In genomic region chr4:111645117-111645830, GRCm38 (mm10) we compare ENCODE assay signal across 10 mouse cellular contexts.
DNase-seq lines count a peak whose midpoint lies in the region; ATAC-seq and TF ChIP-seq lines count a peak whose summit lies in the region.
"Had no signal": no experiment of that assay in that cellular context is flagged by ENCODE, and none has a peak within 500 bp of the region (broad histone marks: within the 10 kb centered on the region; RNA-seq: fewer than 3 reads in every experiment).

No protein-coding gene starts in this region.

- 0 out of 2 replicates have a peak overlapping the region, but pooled peaks have one; percentile 30 for H3K9ac ChIP-seq in heart, embryonic 11.5 days (ENCODE audit: low read depth, low read length)
- H3K9ac ChIP-seq in forebrain, postnatal 0 days, result no peak overlapping the region
- H3K9ac ChIP-seq: neural tube, embryonic 12.5 days had no signal

- H3K4me1 ChIP-seq in heart, embryonic 11.5 days (ENCODE audit: control insufficient read depth, insufficient read depth, low read length), result no peaks in the 10 kb centered on the region
- no peaks in the 10 kb centered on the region for H3K4me1 ChIP-seq in forebrain, postnatal 0 days (ENCODE audit: insufficient read depth)
- H3K4me1 ChIP-seq: neural tube, embryonic 12.5 days had no signal

- DNase-seq in heart, postnatal 4 days, result no peak
- DNase-seq in layer of hippocampus, postnatal 36 days, result peak; percentile 13 to 23
- no peak for DNase-seq in layer of hippocampus, adult 11-12 months (ENCODE audit: low spot score)
- peak; percentile 7 for DNase-seq in ZHBTc4 (ENCODE audit: low read depth, low spot score)
- peak; percentile 76 for DNase-seq in forebrain, postnatal 0 days
- no peak for DNase-seq in urinary bladder, adult 18-20 months (ENCODE audit: low spot score in 2 of 2)
- DNase-seq: lung, adult 18-20 months had no signal

- no peaks in the 10 kb centered on the region for H3K9me3 ChIP-seq in heart, embryonic 11.5 days (replicated peaks; ENCODE audit: control insufficient read depth, low read length)
- H3K9me3 ChIP-seq in forebrain, postnatal 0 days (ENCODE audit: low read length), result no peaks in the 10 kb centered on the region
- H3K9me3 ChIP-seq: neural tube, embryonic 12.5 days had no signal

- peak overlapping the region; percentile 33; the same call in 1 of the 2 replicates for H3K4me2 ChIP-seq in heart, embryonic 11.5 days
- H3K4me2 ChIP-seq in forebrain, postnatal 0 days (ENCODE audit: low read depth), result no peak overlapping the region
- H3K4me2 ChIP-seq: neural tube, embryonic 12.5 days had no signal

- TF ChIP-seq CTCF in forebrain, postnatal 0 days (IDR thresholded peaks at IDR 0.05; ENCODE audit: low read depth), result no peak

- H3K27me3 ChIP-seq in heart, embryonic 11.5 days (ENCODE audit: control insufficient read depth, insufficient read depth, low read length), result no peaks in the 10 kb centered on the region
- no peaks in the 10 kb centered on the region for H3K27me3 ChIP-seq in forebrain, postnatal 0 days (ENCODE audit: insufficient read depth, low read length)
- H3K27me3 ChIP-seq: neural tube, embryonic 12.5 days had no signal

- H3K27ac ChIP-seq in heart, embryonic 11.5 days (ENCODE audit: low read depth, low read length), result no peak overlapping the region
- H3K27ac ChIP-seq in forebrain, postnatal 0 days (ENCODE audit: low read depth, low read length), result no peak overlapping the region
- H3K27ac ChIP-seq: neural tube, embryonic 12.5 days had no signal

- 40% methylated on average over 6 of the region's 6 CpGs for WGBS in heart, embryonic 11.5 days (ENCODE audit: insufficient replicate concordance)
- 50% methylated on average over 6 of the region's 6 CpGs for WGBS in forebrain, postnatal 0 days

- 0 out of 2 replicates have a peak overlapping the region, but pooled peaks have one; percentile 3 for H3K4me3 ChIP-seq in heart, embryonic 11.5 days (ENCODE audit: low read depth, low read length)
- H3K4me3 ChIP-seq in forebrain, postnatal 0 days (ENCODE audit: low read depth, low read length), result no peak overlapping the region
- H3K4me3 ChIP-seq: neural tube, embryonic 12.5 days had no signal

- no peaks in the 10 kb centered on the region for H3K36me3 ChIP-seq in heart, embryonic 11.5 days (ENCODE audit: control insufficient read depth, insufficient read depth, low read length)
- no peaks in the 10 kb centered on the region for H3K36me3 ChIP-seq in forebrain, postnatal 0 days (ENCODE audit: insufficient read depth)
- H3K36me3 ChIP-seq: neural tube, embryonic 12.5 days had no signal

- no peak for ATAC-seq in heart, embryonic 11.5 days (replicated peaks; ENCODE audit: insufficient number of reproducible peaks, low FRiP score, low TSS enrichment)
- ATAC-seq in forebrain, postnatal 0 days, result peak; percentile 86
- ATAC-seq: activated CD4-positive, CD25-positive, alpha-beta regulatory T cell, adult 4 months had no signal

Comparison
In these comparisons a context has a peak if more than half of its experiments do, and no peak if none do; other contexts are left out.
1. DNase-seq: peak in layer of hippocampus, postnatal 36 days (2 of 2), ZHBTc4 (single experiment) and forebrain, postnatal 0 days (single experiment); none in heart, postnatal 4 days (single experiment), layer of hippocampus, adult 11-12 months (single experiment) and urinary bladder, adult 18-20 months (0 of 2).